Mouse (Mus musculus): ENCODE results near the gene Cmss1. TPM values are rescaled to one million over a fixed set of nuclear protein-coding genes. Genes with fewer than 3 reads are reported as not detected.

Gene Cmss1
- polyA plus RNA-seq, 2 experiments, result 6.0 to 23.0 TPM

- TF ChIP-seq EP300 (IDR thresholded peaks at IDR 0.05; ENCODE audit: low read depth) (no peak), CTCF (IDR thresholded peaks at IDR 0.05; ENCODE audit: low read depth) (no peak)
- H3K4me1 ChIP-seq (replicated peaks; ENCODE audit: control insufficient read depth in 2 of 2, insufficient read depth in 2 of 2, low read length in 1 of 2), result no peaks in the 10 kb centered on the region
- H3K9ac ChIP-seq (replicated peaks), result no peak overlapping the region
- no peak overlapping the region for H3K27ac ChIP-seq
- WGBS (ENCODE audit: insufficient replicate concordance), result 56% methylated on average over 4 of the region's 4 CpGs
- no peak for ATAC-seq (ENCODE audit: insufficient read depth)
- no peaks in the 10 kb centered on the region for H3K27me3 ChIP-seq (ENCODE audit: control insufficient read depth, insufficient read depth, low read length)
- DNase-seq (ENCODE audit: low read depth in 3 of 3, low spot score in 3 of 3), result no peak
- no peak overlapping the region for H3K4me3 ChIP-seq (ENCODE audit: insufficient read depth in 1 of 2, low read depth in 2 of 2, low read length in 2 of 2)
- H3K4me2 ChIP-seq (ENCODE audit: low read depth), result no peak overlapping the region
- no peaks in the 10 kb centered on the region for H3K9me3 ChIP-seq (ENCODE audit: control insufficient read depth, low read length)
- H3K36me3 ChIP-seq (replicated peaks; ENCODE audit: control insufficient read depth, insufficient read depth, low read depth), result no peaks in the 10 kb centered on the region
These were observed 101.9 kb downstream of the Cmss1 start for GRCm38 (mm10) chr16:57504728-57505127.

GRCm38 (mm10) chr16:57502761-57503160 lies 103.9 kb downstream of the Cmss1 start:
- 45% methylated on average over 5 of the region's 5 CpGs for WGBS (ENCODE audit: insufficient replicate concordance)
- Histone ChIP-seq H3K4me2 (ENCODE audit: low read depth) (no peak overlapping the region), H3K4me3 (ENCODE audit: insufficient read depth in 1 of 2, low read depth in 2 of 2, low read length in 2 of 2) (no peak overlapping the region), H3K27ac (no peak overlapping the region), H3K4me1 (replicated peaks; ENCODE audit: control insufficient read depth in 2 of 2, insufficient read depth in 2 of 2, low read length in 1 of 2) (no peaks in the 10 kb centered on the region), H3K36me3 (replicated peaks; ENCODE audit: control insufficient read depth, insufficient read depth, low read depth) (no peaks in the 10 kb centered on the region), H3K9me3 (ENCODE audit: control insufficient read depth, low read length) (no peaks in the 10 kb centered on the region), H3K9ac (replicated peaks) (no peak overlapping the region), H3K27me3 (ENCODE audit: control insufficient read depth, insufficient read depth, low read length) (no peaks in the 10 kb centered on the region)
- DNase-seq (ENCODE audit: low read depth in 3 of 3, low spot score in 3 of 3) (no peak), ATAC-seq (ENCODE audit: insufficient read depth) (no peak)
- TF ChIP-seq EP300 (IDR thresholded peaks at IDR 0.05; ENCODE audit: low read depth) (no peak), CTCF (IDR thresholded peaks at IDR 0.05; ENCODE audit: low read depth) (no peak)

- Histone ChIP-seq H3K4me2 (ENCODE audit: low read depth) (no peak overlapping the region), H3K4me3 (ENCODE audit: insufficient read depth in 1 of 2, low read depth in 2 of 2, low read length in 2 of 2) (no peak overlapping the region), H3K36me3 (replicated peaks; ENCODE audit: control insufficient read depth, insufficient read depth, low read depth) (no peaks in the 10 kb centered on the region), H3K9ac (replicated peaks) (no peak overlapping the region), H3K4me1 (replicated peaks; ENCODE audit: control insufficient read depth in 2 of 2, insufficient read depth in 2 of 2, low read length in 1 of 2) (no peaks in the 10 kb centered on the region), H3K9me3 (ENCODE audit: control insufficient read depth, low read length) (no peaks in the 10 kb centered on the region), H3K27ac (no peak overlapping the region), H3K27me3 (ENCODE audit: control insufficient read depth, insufficient read depth, low read length) (no peaks in the 10 kb centered on the region)
- DNase-seq (ENCODE audit: low read depth in 3 of 3, low spot score in 3 of 3) (no peak), ATAC-seq (ENCODE audit: insufficient read depth) (no peak)
- TF ChIP-seq EP300 (IDR thresholded peaks at IDR 0.05; ENCODE audit: low read depth), result no peak
- no peak for TF ChIP-seq CTCF (IDR thresholded peaks at IDR 0.05; ENCODE audit: low read depth)
- WGBS (ENCODE audit: insufficient replicate concordance), result 52% methylated on average over 2 of the region's 2 CpGs
These were observed 104.4 kb downstream of the Cmss1 start for GRCm38 (mm10) chr16:57502230-57502629.

- no peak overlapping the region for H3K9ac ChIP-seq (replicated peaks)
- no peak overlapping the region for H3K4me2 ChIP-seq (ENCODE audit: low read depth)
- no peak for ATAC-seq (ENCODE audit: insufficient read depth)
- no peak overlapping the region for H3K27ac ChIP-seq
- no peaks in the 10 kb centered on the region for H3K36me3 ChIP-seq (replicated peaks; ENCODE audit: control insufficient read depth, insufficient read depth, low read depth)
- no peaks in the 10 kb centered on the region for H3K9me3 ChIP-seq (ENCODE audit: control insufficient read depth, low read length)
- no peak overlapping the region for H3K4me3 ChIP-seq (ENCODE audit: insufficient read depth in 1 of 2, low read depth in 2 of 2, low read length in 2 of 2)
- no peaks in the 10 kb centered on the region for H3K27me3 ChIP-seq (ENCODE audit: control insufficient read depth, insufficient read depth, low read length)
- DNase-seq (ENCODE audit: low read depth in 3 of 3, low spot score in 3 of 3), result no peak
- 37% methylated on average over 3 of the region's 3 CpGs for WGBS (ENCODE audit: insufficient replicate concordance)
- H3K4me1 ChIP-seq (replicated peaks; ENCODE audit: control insufficient read depth in 2 of 2, insufficient read depth in 2 of 2, low read length in 1 of 2), result no peaks in the 10 kb centered on the region
- TF ChIP-seq EP300 (IDR thresholded peaks at IDR 0.05; ENCODE audit: low read depth) (no peak), CTCF (IDR thresholded peaks at IDR 0.05; ENCODE audit: low read depth) (no peak)
These were observed 105.8 kb downstream of the Cmss1 start for GRCm38 (mm10) chr16:57500851-57501250.

GRCm38 (mm10) chr16:57496437-57497173 lies 110.1 kb downstream of the Cmss1 start:
- Histone ChIP-seq H3K9ac (replicated peaks) (no peak overlapping the region), H3K4me2 (ENCODE audit: low read depth) (no peak overlapping the region), H3K27ac (no peak overlapping the region), H3K36me3 (replicated peaks; ENCODE audit: control insufficient read depth, insufficient read depth, low read depth) (no peaks in the 10 kb centered on the region), H3K27me3 (ENCODE audit: control insufficient read depth, insufficient read depth, low read length) (no peaks in the 10 kb centered on the region), H3K9me3 (ENCODE audit: control insufficient read depth, low read length) (no peaks in the 10 kb centered on the region), H3K4me1 (replicated peaks; ENCODE audit: control insufficient read depth in 2 of 2, insufficient read depth in 2 of 2, low read length in 1 of 2) (no peaks in the 10 kb centered on the region), H3K4me3 (ENCODE audit: insufficient read depth in 1 of 2, low read depth in 2 of 2, low read length in 2 of 2) (no peak overlapping the region)
- 74% methylated on average over 10 of the region's 10 CpGs for WGBS (ENCODE audit: insufficient replicate concordance)
- DNase-seq (ENCODE audit: low read depth in 3 of 3, low spot score in 3 of 3) (no peak), ATAC-seq (ENCODE audit: insufficient read depth) (no peak)
- TF ChIP-seq CTCF (IDR thresholded peaks at IDR 0.05; ENCODE audit: low read depth), result no peak
